Mouse (Mus musculus): ENCODE results near the gene Atpif1. TPM values are rescaled to one million over a fixed set of nuclear protein-coding genes. Genes with fewer than 3 reads are reported as not detected.

Atpif1 gene
- total RNA-seq (2023): 100 to 1,000 TPM; 131 to 153 TPM

DNA sequence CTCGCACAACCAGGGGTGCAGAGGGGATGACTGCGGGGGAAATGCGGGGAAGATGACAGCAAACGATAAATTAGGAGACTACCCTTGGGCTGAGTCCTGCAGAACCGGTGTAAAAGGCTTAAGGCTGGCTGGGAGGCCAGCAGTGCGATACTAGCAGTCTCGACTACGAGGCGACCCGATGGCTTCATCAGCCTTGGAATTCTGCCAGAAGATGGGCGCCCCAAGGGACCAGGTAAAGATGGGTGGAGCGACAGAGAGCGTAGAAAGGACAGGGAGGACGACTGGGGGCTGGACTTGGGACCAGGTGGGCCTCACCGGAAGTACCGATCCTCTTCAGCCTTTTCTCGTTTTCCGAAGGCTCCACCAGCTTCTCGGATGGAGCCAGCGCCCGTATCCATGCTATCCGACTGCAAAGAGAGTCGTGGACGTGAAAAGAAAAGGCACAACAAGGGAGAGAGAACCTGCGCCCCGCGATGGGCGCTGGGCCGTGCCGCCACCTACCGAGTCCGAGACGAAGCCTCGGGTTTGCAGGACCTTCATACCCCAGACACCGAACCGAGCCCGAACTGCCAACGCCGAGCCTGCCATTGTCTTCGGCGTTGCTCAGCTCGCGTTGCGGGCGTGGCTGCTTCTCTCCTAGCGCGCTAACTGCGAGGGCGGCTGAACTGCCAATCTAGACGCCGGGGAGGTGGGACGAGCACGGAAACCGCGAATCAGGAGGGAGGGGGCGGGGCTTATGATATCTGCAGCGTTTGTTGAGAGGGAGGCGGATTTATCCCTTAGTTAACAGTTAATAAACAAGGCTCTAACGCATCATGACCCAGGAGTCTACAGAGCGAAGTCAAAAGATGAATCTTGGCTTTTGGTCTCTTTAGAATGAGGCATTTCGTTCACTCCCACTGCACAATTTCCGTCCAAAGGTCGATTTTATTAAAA is at the start of gene Atpif1:
Atpif1 (minus strand) TSS at position 679 of the 936 bp plus-strand sequence.

DNA sequence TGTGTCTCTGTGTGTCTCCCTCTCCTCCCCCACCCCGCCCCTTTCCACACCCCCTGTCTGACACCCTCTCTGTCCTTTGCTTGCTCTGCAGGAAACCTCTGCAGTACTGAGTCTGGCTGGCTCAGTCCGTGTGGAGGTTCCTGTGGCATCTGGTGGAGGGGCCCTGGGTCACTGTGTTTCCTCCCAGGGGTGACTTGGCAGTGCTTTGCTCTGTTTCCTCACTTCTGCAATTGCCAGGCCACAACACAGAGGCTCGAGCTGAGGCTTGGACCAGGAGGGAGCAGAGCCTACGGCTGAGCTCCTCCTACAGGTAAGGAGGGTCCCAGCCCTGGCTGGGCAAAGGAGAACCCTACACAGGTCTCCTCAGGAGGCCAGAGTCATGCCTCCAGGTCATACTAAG is 30.5 kb upstream of the Atpif1 start, which contains the start of gene Ptafr:
Ptafr (plus strand) TSS at position 103 of the 400 bp plus-strand sequence.

GRCm38 (mm10) chr4:132535406-132536121 is 2.1 kb upstream of the Atpif1 start, which contains the start of gene Dnajc8:
Gene Dnajc8 (plus strand): TSS chr4:132535550.

DNA sequence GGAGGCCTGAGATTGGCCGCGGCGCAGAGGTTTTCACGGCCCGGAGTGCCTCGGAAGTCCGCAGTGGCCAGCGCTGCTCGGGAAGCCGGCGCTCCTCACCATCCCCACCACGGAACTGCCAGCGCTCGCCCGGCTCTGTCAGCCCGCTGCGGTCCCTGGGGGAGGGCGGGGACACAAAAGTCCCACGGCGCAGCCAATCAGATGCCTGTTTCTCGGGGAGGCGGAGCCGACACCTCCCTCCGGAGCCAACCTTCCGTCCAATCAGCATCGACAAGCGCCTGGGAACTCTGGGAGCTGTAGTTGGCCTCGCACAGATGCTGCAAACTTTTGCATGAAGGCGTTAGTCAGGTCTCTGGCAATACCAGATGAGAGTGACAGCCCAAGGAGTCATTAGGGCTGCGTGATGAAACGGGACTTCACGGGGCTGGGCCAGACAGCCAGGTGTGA is 23.1 kb downstream of the Atpif1 start, which contains the start of gene Sesn2:
Sesn2 (minus strand) TSS at position 150 of the 447 bp plus-strand sequence.

Other genes with a start within 250 kb of the Atpif1 start
- gene Rab42, start 230.3 kb downstream of the Atpif1 start, total RNA-seq (2023): under 1 TPM in 1 of 2 experiments, not detected in 1; 0.53 TPM
- 10 to 100 TPM; 12.6 to 15.6 TPM for gene Trnau1ap, start 204.1 kb downstream of the Atpif1 start, total RNA-seq (2023)
- gene Rcc1, start 180.1 kb downstream of the Atpif1 start, total RNA-seq (2023): 10 to 100 TPM; 23.5 to 27.1 TPM
- gene Phactr4, start 111.2 kb downstream of the Atpif1 start, total RNA-seq (2023): 10 to 100 TPM; 20.9 to 24.7 TPM
- 1 to 10 TPM; 7.8 to 9.7 TPM for gene Med18, start 69.7 kb downstream of the Atpif1 start, total RNA-seq (2023)
- 10 to 100 TPM; 45.0 to 47.2 TPM for gene Sesn2, start 23.2 kb downstream of the Atpif1 start, total RNA-seq (2023)
- gene Dnajc8, start 1.9 kb upstream of the Atpif1 start, total RNA-seq (2023): 10 to 100 TPM; 61.6 to 68.9 TPM
- 10 to 100 TPM; 65.2 to 68.0 TPM for gene Ptafr, start 30.4 kb upstream of the Atpif1 start, total RNA-seq (2023)
- gene Eya3, start 105.3 kb upstream of the Atpif1 start, total RNA-seq (2023): 10 to 100 TPM; 32.2 to 36.1 TPM
- 1 to 10 TPM; 3.1 to 4.8 TPM for gene Xkr8, start 198.9 kb upstream of the Atpif1 start, total RNA-seq (2023)
- 1 to 10 TPM; 1.7 to 2.5 TPM for gene Smpdl3b, start 223.6 kb upstream of the Atpif1 start, total RNA-seq (2023)
- gene Rpa2, start 234.7 kb upstream of the Atpif1 start, total RNA-seq (2023): 10 to 100 TPM; 33.9 to 38.0 TPM